Mouse (Mus musculus): Measurements from ENCODE around the gene Tacc2.
"Not testable (repeated sequence)": the region's sequence is repeated elsewhere in the genome, so short reads cannot be mapped to it uniquely, and the experiment has no call there.

Tacc2 gene

DNA sequence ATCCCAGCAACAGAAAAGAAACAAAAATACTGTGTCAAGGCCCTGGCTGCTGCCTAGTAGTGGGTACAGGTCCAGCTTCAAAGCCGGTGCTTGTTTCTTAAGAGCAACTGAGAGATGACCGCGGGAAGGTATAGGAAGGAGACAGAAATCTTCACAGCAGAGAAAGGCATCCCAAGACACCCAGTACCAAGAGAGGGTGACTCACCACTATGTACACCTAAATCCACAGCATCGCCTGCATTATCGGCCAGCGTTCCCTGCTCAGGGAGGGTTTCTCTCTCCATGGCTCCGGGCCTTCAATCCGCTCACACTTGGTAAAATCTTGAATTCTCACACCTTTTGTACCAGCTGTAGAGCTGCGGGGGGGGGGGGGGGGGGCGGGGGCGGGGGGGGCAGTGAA is 4.4 kb upstream of the Tacc2 start, which contains the start of gene Nsmce4a:
Gene Nsmce4a (minus strand): TSS at position 298 of the 400 bp plus-strand sequence.
- DNase-seq (ENCODE audit: extremely low spot score, low spot score) = no peak

- no peak for DNase-seq (ENCODE audit: extremely low spot score, low spot score)
Measured at GRCm38 (mm10) chr7:130573746-130574145, 3.5 kb upstream of the Tacc2 start.

- DNase-seq (ENCODE audit: extremely low spot score, low spot score) = no peak
Measured at GRCm38 (mm10) chr7:130574211-130574991, 2.8 kb upstream of the Tacc2 start.

DNA sequence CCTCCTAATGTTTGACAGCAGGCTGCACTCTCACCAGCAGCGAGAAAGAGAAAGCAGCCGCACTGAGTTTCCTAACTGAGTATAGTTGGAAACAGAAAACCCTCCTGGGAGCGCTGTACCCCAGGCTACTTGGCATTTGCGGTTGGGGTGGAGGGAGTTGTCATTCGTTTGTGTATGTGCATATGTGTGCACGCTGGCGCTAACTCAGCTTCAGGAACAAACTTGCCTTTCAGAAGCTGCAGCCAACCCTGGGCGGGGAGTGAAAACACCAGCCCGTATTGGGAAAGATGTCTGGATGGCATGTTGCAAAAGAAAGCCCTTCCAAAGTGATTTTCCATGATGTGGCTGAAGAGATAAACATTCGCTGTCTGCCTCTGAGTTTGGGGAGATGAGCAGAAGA is 257 bp upstream of the Tacc2 start:
- DNase-seq (ENCODE audit: extremely low spot score, low spot score) = no peak

GRCm38 (mm10) chr7:130578066-130578465 is 828 bp downstream of the Tacc2 start:
- no peak for DNase-seq (ENCODE audit: extremely low spot score, low spot score)

DNA sequence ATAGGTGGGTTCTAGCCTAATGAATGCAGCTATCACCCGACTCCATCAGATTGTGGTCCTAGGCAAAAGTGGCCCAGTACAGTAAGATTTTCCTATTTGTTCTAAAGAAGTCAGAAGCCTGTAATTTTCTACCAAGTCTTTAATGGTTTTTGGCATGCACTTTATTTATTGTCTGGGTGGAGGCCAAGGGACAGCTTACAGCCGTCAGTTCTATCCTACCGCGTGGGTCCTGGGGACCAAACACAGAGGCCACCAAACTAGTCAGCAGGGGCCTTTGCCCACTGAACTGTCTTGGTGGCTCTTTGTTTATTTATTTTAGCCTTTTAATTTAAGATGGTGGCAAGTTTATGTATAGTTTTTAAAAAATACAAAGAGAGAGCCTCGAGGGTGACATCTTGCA is 1.4 kb downstream of the Tacc2 start:
- no peak for DNase-seq (ENCODE audit: extremely low spot score, low spot score)

GRCm38 (mm10) chr7:130586521-130587072 is 9.4 kb downstream of the Tacc2 start:
- DNase-seq (ENCODE audit: extremely low spot score, low spot score) = no peak

- no peak for DNase-seq (ENCODE audit: extremely low spot score, low spot score)
Measured at GRCm38 (mm10) chr7:130590081-130590828, 13.0 kb downstream of the Tacc2 start.

- no peak for DNase-seq (ENCODE audit: extremely low spot score, low spot score)
Measured at GRCm38 (mm10) chr7:130590845-130591437, 13.7 kb downstream of the Tacc2 start.

GRCm38 (mm10) chr7:130592975-130593374 is 15.7 kb downstream of the Tacc2 start:
- not testable (repeated sequence) for DNase-seq (ENCODE audit: extremely low spot score, low spot score)

- DNase-seq (ENCODE audit: extremely low spot score, low spot score) = not testable (repeated sequence)
Measured at GRCm38 (mm10) chr7:130593375-130594239, 16.4 kb downstream of the Tacc2 start.

GRCm38 (mm10) chr7:130596079-130596855 is 19.0 kb downstream of the Tacc2 start:
- not testable (repeated sequence) for DNase-seq (ENCODE audit: extremely low spot score, low spot score)

GRCm38 (mm10) chr7:130597546-130597945 is 20.3 kb downstream of the Tacc2 start:
- no peak for DNase-seq (ENCODE audit: extremely low spot score, low spot score)

- DNase-seq (ENCODE audit: extremely low spot score, low spot score) = no peak
Measured at GRCm38 (mm10) chr7:130600074-130600473, 22.8 kb downstream of the Tacc2 start.

- no peak for DNase-seq (ENCODE audit: extremely low spot score, low spot score)
Measured at GRCm38 (mm10) chr7:130600546-130600945, 23.3 kb downstream of the Tacc2 start.

GRCm38 (mm10) chr7:130602804-130603203 is 25.6 kb downstream of the Tacc2 start:
- no peak for DNase-seq (ENCODE audit: extremely low spot score, low spot score)

- no peak for DNase-seq (ENCODE audit: extremely low spot score, low spot score)
Measured at GRCm38 (mm10) chr7:130603556-130603955, 26.3 kb downstream of the Tacc2 start.

GRCm38 (mm10) chr7:130604390-130604789 is 27.2 kb downstream of the Tacc2 start:
- no peak for DNase-seq (ENCODE audit: extremely low spot score, low spot score)

GRCm38 (mm10) chr7:130605111-130605510 is 27.9 kb downstream of the Tacc2 start:
- DNase-seq (ENCODE audit: extremely low spot score, low spot score) = no peak

- DNase-seq (ENCODE audit: extremely low spot score, low spot score) = no peak
Measured at GRCm38 (mm10) chr7:130606958-130607357, 29.7 kb downstream of the Tacc2 start.
